Mouse (Mus musculus) bone marrow, adult 2 months (tissue): ENCODE measurements at regions not wholly inside any gene's neighbourhood (a gene's known extent, or its start where the extent isn't known, plus 50 kb on each side); places are given as distances from the start of the nearest gene placed in this dataset.

Source experiments
- H3K27ac ChIP-seq: fragments of 200-500 bp; 2 replicates; pipeline ENCODE4 v1.5.1; 2012; ENCODE audit warnings: low read depth, mild to moderate bottlenecking, control low read depth, inconsistent platforms, low read length; ENCODE audit not compliant: control insufficient read depth, poor library complexity, insufficient read depth
- H3K4me1 ChIP-seq: fragments of 200-500 bp; 2 replicates; pipeline ENCODE4 v1.6.1; 2011; ENCODE audit warnings: low read length; ENCODE audit not compliant: control insufficient read depth, insufficient read depth
- H3K4me3 ChIP-seq: fragments of 200-500 bp; replicated peaks from 2 replicates; pipeline ENCODE3; 2011; ENCODE audit warnings: mild to moderate bottlenecking, low read depth, low read length, control low read depth; ENCODE audit not compliant: control insufficient read depth
- CTCF ChIP-seq: fragments of 200-500 bp; IDR thresholded peaks from 2 replicates; pipeline ENCODE4 v1.5.1; 2011; ENCODE audit warnings: low read length, control low read depth; ENCODE audit not compliant: control insufficient read depth, insufficient read depth
- POLR2A ChIP-seq: fragments of 200-500 bp; IDR thresholded peaks from 2 replicates; pipeline ENCODE4 v1.6.1; 2011; ENCODE audit warnings: low read depth, mild to moderate bottlenecking, control low read depth, low read length, borderline replicate concordance; ENCODE audit not compliant: control insufficient read depth
- WGBS: fragments of 180-500 bp; shearing (Covaris S2); methylation state at CpG from one replicate; pipeline ENCODE4 v1.1.7; 2018; 5-methylcytosine and 5-hydroxymethylcytosine counted together

DNA sequence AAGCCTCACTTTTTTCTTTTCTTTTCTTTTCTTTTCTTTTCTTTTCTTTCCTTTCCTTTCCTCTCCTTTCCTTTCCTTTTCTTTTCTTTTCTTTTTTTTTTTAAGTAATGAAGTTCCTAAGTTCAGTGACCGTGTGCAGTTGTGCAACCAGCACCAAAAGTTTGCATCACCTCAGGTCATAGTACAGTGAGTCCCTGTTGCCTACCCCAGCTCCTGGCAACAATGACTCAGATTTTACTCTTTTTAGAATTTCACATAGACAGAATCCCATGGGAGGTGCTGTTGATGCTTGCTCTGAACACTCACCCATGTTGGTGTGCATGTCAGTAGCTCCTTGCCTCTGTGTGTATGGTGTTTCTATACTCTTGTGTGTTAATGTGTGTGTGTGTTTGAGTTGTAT, 60.3 kb upstream of the Nr5a2 start:
- H3K4me1 ChIP-seq, result no peaks in the 10 kb centered on the region
- TF ChIP-seq CTCF, result no peak
- TF ChIP-seq POLR2A, result no peak
- H3K4me3 ChIP-seq, result no peak overlapping the region
- 56% methylated on average over 1 of the region's 1 CpGs for whole genome bisulfite sequencing
- H3K27ac ChIP-seq, result no peak overlapping the region

DNA sequence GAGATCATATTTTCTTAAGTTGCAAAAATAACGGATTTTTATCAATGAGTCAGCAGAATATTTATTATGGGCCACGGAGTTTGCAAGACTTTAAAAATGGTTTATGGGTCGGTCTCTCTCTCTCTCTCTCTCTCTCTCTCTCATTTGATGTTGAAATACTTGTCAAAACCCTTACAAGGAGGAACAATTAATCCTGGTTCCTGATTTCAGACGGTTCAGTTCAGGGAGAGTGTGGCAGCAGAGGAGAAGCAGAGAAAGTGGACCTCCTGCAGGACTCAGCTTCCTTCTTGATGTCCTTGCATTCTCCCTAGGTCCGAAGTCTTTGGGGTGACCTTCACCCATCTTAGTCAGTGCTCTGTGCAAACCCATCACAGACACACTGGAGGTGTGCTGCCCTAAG, 57.4 kb upstream of the Nr5a2 start:
- Histone ChIP-seq H3K4me1 (no peaks in the 10 kb centered on the region), H3K27ac (no peak overlapping the region), H3K4me3 (no peak overlapping the region)
- WGBS, result 39% methylated on average over 5 of the region's 5 CpGs
- no peak for TF ChIP-seq CTCF
- TF ChIP-seq POLR2A, result no peak

DNA sequence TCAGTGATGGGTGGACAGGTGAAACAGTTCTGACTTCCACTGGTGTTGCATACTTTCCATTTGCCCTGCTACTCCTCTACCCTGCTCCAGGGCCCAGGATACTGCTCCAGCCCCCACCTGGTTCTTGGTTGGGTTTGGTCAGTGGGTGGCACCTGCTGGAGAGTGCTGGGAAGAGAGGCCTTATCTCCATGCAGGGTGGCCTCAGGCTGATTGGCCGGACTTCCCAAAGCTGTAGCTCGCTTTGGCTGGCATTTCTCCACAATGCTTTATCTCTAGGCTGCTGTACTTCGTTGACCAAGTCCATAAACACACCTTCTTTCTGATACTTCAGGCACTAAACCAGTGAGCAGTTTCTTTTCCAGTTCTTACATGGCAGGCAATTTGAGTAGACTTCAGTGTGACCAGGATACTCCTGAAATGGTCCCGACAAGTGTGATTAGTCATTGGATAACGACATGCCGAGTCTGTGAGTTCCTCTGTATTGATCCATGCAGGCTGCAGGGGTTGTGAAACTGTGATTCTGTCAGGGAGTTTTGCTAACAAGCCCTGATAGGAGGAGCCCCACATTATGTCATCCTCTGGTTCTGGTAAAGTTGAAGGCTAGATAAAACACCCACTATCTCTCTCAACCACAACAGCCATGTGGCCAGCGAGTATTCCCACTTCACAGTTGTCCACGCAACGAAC, 50.1 kb upstream of the Nr5a2 start:
- H3K4me1 ChIP-seq, result no peaks in the 10 kb centered on the region
- 55% methylated on average over 9 of the region's 9 CpGs for WGBS
- no peak overlapping the region for H3K4me3 ChIP-seq
- no peak overlapping the region for H3K27ac ChIP-seq
- TF ChIP-seq CTCF (no peak), POLR2A (no peak)
